Mouse (Mus musculus): ENCODE measurements around the gene Spi1.
"Not testable (repeated sequence)": the region's sequence is repeated elsewhere in the genome, so short reads cannot be mapped to it uniquely, and the experiment has no call there.

The Spi1 gene

GRCm38 (mm10) chr2:91096524-91096923, 14.3 kb downstream of the Spi1 start:
- no peak for DNase-seq (ENCODE audit: low spot score in 2 of 2)

GRCm38 (mm10) chr2:91097015-91097414, 14.8 kb downstream of the Spi1 start:
- no peak for DNase-seq (ENCODE audit: low spot score in 2 of 2)

GRCm38 (mm10) chr2:91098156-91098555, 16.0 kb downstream of the Spi1 start:
- no peak for DNase-seq (ENCODE audit: low spot score in 2 of 2)

- DNase-seq (ENCODE audit: low spot score in 2 of 2) = peak; percentile 76 to 88
Observed at GRCm38 (mm10) chr2:91101124-91101740, 19.0 kb downstream of the Spi1 start.

- DNase-seq (ENCODE audit: low spot score in 2 of 2) = no peak
Observed at GRCm38 (mm10) chr2:91108156-91108555, 26.0 kb downstream of the Spi1 start.

- DNase-seq (ENCODE audit: low spot score in 2 of 2) = no peak
Observed at GRCm38 (mm10) chr2:91109241-91109640, 27.1 kb downstream of the Spi1 start.

GRCm38 (mm10) chr2:91109807-91110385, 27.7 kb downstream of the Spi1 start:
- DNase-seq (ENCODE audit: low spot score in 2 of 2) = no peak

- no peak for DNase-seq (ENCODE audit: low spot score in 2 of 2)
Observed at GRCm38 (mm10) chr2:91110429-91110828, 28.2 kb downstream of the Spi1 start.

GRCm38 (mm10) chr2:91111832-91112231, 29.6 kb downstream of the Spi1 start:
- DNase-seq (ENCODE audit: low spot score in 2 of 2) = not testable (repeated sequence)

GRCm38 (mm10) chr2:91112491-91112890, 30.3 kb downstream of the Spi1 start:
- no peak for DNase-seq (ENCODE audit: low spot score in 2 of 2)

- DNase-seq (ENCODE audit: low spot score in 2 of 2) = no peak
Observed at GRCm38 (mm10) chr2:91113334-91113733, 31.1 kb downstream of the Spi1 start.

GRCm38 (mm10) chr2:91113852-91114251, 31.7 kb downstream of the Spi1 start:
- no peak for DNase-seq (ENCODE audit: low spot score in 2 of 2)

- peak; percentile 93 to 98 for DNase-seq (ENCODE audit: low spot score in 2 of 2)
Observed at GRCm38 (mm10) chr2:91114781-91115577, 32.8 kb downstream of the Spi1 start.

- DNase-seq (ENCODE audit: low spot score in 2 of 2) = no peak
Observed at GRCm38 (mm10) chr2:91115578-91115970, 33.4 kb downstream of the Spi1 start.

GRCm38 (mm10) chr2:91116842-91117241, 34.7 kb downstream of the Spi1 start:
- no peak for DNase-seq (ENCODE audit: low spot score in 2 of 2)

GRCm38 (mm10) chr2:91117585-91118275, 35.5 kb downstream of the Spi1 start, which contains the start of gene Mybpc3:
Gene Mybpc3 (plus strand): TSS chr2:91118144.
- no peak for DNase-seq (ENCODE audit: low spot score in 2 of 2)

GRCm38 (mm10) chr2:91118647-91119046, 36.5 kb downstream of the Spi1 start:
- DNase-seq (ENCODE audit: low spot score in 2 of 2) = no peak

- DNase-seq (ENCODE audit: low spot score in 2 of 2) = no peak
Observed at GRCm38 (mm10) chr2:91119061-91119460, 36.9 kb downstream of the Spi1 start.

- DNase-seq (ENCODE audit: low spot score in 2 of 2) = no peak
Observed at GRCm38 (mm10) chr2:91119551-91119950, 37.4 kb downstream of the Spi1 start.

GRCm38 (mm10) chr2:91120261-91120671, 38.1 kb downstream of the Spi1 start:
- no peak for DNase-seq (ENCODE audit: low spot score in 2 of 2)

- DNase-seq (ENCODE audit: low spot score in 2 of 2) = no peak
Observed at GRCm38 (mm10) chr2:91121011-91121410, 38.8 kb downstream of the Spi1 start.

GRCm38 (mm10) chr2:91121497-91121896, 39.3 kb downstream of the Spi1 start:
- no peak for DNase-seq (ENCODE audit: low spot score in 2 of 2)

Measured in urinary bladder, adult 18-20 months (tissue).